Mouse (Mus musculus): ENCODE data around the gene Dync1li2. TPM values are rescaled to one million over a fixed set of nuclear protein-coding genes. Genes with fewer than 3 reads are reported as not detected.

Gene Dync1li2
- polyA plus RNA-seq, 1 experiment from 2014 or later: 64.7 TPM

DNA sequence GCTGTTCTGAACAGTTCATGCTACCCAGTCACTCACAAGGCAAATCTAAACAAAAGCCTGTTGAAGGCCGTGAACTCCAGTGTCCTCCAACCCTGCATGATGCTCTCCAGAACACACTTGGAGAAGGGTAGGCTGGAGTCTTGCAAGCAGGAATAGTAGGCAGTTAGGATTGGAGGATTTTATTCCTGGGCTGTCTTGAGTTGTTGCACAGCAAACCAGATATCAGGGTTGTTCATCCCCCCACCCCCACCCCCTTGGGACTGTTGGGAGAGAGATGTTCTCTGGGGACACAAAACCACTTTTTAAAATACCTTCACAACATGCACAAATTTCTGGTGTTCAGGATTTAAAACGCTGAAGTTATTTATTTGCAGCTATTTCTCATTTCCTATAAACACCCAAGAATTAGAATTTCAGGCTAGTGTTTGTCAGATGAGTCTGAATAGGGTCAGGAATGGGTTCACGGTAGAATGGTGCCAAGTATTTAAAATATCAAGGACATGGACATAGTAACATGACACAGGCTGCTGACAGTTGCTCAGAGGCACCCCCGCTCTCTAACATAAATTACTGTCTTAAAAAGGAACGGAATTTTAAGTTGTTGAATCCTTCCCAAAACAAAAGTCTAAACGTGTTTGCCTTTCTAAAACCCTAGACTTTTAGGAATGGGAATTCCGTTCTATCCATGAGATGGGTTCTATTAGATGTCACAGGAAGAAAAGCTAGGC, 29.9 kb downstream of the Dync1li2 start:
- no peak overlapping the region for H3K4me3 ChIP-seq
- no peak overlapping the region for H3K9ac ChIP-seq
- ATAC-seq (ENCODE audit: low FRiP score, low read depth): no peak
- H3K27me3 ChIP-seq: no peaks in the 10 kb centered on the region
- WGBS: 70% methylated on average over 7 of the region's 7 CpGs
- H3K9me3 ChIP-seq: no peaks in the 10 kb centered on the region
- no peak overlapping the region for H3K4me2 ChIP-seq (replicated peaks)
- H3K36me3 ChIP-seq: peaks cover 11% of the 10 kb centered on the region
- no peak overlapping the region for H3K27ac ChIP-seq
- no peaks in the 10 kb centered on the region for H3K4me1 ChIP-seq

GRCm38 (mm10) chr8:104411972-104412371, 30.9 kb downstream of the Dync1li2 start:
- no peaks in the 10 kb centered on the region for H3K9me3 ChIP-seq
- H3K4me3 ChIP-seq: no peak overlapping the region
- no peaks in the 10 kb centered on the region for H3K4me1 ChIP-seq
- no peak for ATAC-seq (ENCODE audit: low FRiP score, low read depth)
- no peaks in the 10 kb centered on the region for H3K27me3 ChIP-seq
- H3K36me3 ChIP-seq: peaks cover under 1% of the 10 kb centered on the region
- no peak overlapping the region for H3K4me2 ChIP-seq (replicated peaks)
- no peak overlapping the region for H3K9ac ChIP-seq
- 79% methylated on average over 3 of the region's 3 CpGs for WGBS
- no peak overlapping the region for H3K27ac ChIP-seq

GRCm38 (mm10) chr8:104411468-104411867, 31.4 kb downstream of the Dync1li2 start:
- Histone ChIP-seq H3K36me3 (no peaks in the 10 kb centered on the region; the same call in 1 of the 2 replicates), H3K9me3 (no peaks in the 10 kb centered on the region), H3K4me3 (no peak overlapping the region), H3K4me1 (no peaks in the 10 kb centered on the region), H3K9ac (no peak overlapping the region), H3K27ac (no peak overlapping the region), H3K27me3 (no peaks in the 10 kb centered on the region), H3K4me2 (replicated peaks) (no peak overlapping the region)
- 88% methylated on average over 3 of the region's 3 CpGs for WGBS
- no peak for ATAC-seq (ENCODE audit: low FRiP score, low read depth)

GRCm38 (mm10) chr8:104410628-104411273, 32.1 kb downstream of the Dync1li2 start:
- H3K4me2 ChIP-seq (replicated peaks): no peak overlapping the region
- no peaks in the 10 kb centered on the region; the same call in 1 of the 2 replicates for H3K36me3 ChIP-seq
- no peak overlapping the region for H3K9ac ChIP-seq
- H3K9me3 ChIP-seq: no peaks in the 10 kb centered on the region
- WGBS: 60% methylated on average over 7 of the region's 7 CpGs
- no peak for ATAC-seq (ENCODE audit: low FRiP score, low read depth)
- no peak overlapping the region for H3K4me3 ChIP-seq
- peaks cover 2% of the 10 kb centered on the region; the same call in 1 of the 2 replicates for H3K4me1 ChIP-seq
- no peaks in the 10 kb centered on the region for H3K27me3 ChIP-seq
- H3K27ac ChIP-seq: no peak overlapping the region

- no peak overlapping the region for H3K4me2 ChIP-seq (replicated peaks)
- 84% methylated on average over 7 of the region's 7 CpGs for WGBS
- ATAC-seq (ENCODE audit: low FRiP score, low read depth): no peak
- H3K27me3 ChIP-seq: no peaks in the 10 kb centered on the region
- no peak overlapping the region for H3K9ac ChIP-seq
- H3K27ac ChIP-seq: no peak overlapping the region
- H3K4me3 ChIP-seq: no peak overlapping the region
- no peaks in the 10 kb centered on the region; the same call in 1 of the 2 replicates for H3K9me3 ChIP-seq
- peaks cover 9% of the 10 kb centered on the region; the same call in 1 of the 2 replicates for H3K4me1 ChIP-seq
- no peaks in the 10 kb centered on the region for H3K36me3 ChIP-seq
These were observed 34.3 kb downstream of the Dync1li2 start for GRCm38 (mm10) chr8:104408328-104409110.

- Histone ChIP-seq H3K4me1 (peaks cover 9% of the 10 kb centered on the region; the same call in 1 of the 2 replicates), H3K36me3 (no peaks in the 10 kb centered on the region), H3K4me3 (no peak overlapping the region), H3K9ac (no peak overlapping the region), H3K27ac (no peak overlapping the region), H3K27me3 (no peaks in the 10 kb centered on the region), H3K4me2 (replicated peaks) (no peak overlapping the region), H3K9me3 (no peaks in the 10 kb centered on the region; the same call in 1 of the 2 replicates)
- no peak for ATAC-seq (ENCODE audit: low FRiP score, low read depth)
- WGBS: 71% methylated on average over 6 of the region's 6 CpGs
These were observed 36.3 kb downstream of the Dync1li2 start for GRCm38 (mm10) chr8:104406340-104407128.

DNA sequence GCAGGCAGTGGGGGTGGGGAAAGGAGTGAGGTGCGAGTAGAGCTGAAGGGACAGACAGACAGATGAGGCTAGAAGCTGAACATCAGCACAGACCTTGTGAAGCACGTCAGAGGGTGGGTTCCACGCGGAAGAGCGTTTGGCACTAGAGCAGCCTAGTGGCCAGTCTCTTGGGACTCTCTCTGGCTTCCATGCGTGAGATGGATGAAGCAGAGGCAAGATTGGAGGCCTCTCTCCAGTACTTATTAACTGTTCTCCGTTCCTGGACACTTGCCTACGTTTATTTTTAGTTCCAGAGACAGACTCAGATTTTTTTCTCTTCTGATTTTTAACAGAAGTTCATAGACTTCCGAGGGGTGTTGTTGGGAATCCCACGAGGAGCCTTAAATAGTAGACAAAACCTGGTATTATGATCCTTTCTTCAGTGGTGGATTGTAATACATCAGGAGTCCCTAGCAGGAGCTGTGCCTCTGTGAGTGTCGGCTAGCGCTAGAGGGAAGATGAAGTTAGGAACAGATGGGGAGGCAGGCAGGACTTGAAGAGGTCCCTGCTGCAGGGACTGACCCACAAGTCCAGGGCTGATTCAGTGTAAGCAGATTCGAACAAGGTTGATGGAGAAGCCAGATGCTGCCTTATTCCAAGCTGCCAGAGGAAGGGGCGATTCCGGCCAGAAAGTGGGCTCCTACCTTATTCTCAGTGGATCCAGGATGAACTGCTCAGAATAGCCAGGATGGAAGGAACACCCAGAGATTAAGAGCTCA, 37.2 kb downstream of the Dync1li2 start:
- WGBS: 61% methylated on average over 15 of the region's 15 CpGs
- Histone ChIP-seq H3K9ac (no peak overlapping the region), H3K9me3 (no peaks in the 10 kb centered on the region; the same call in 1 of the 2 replicates), H3K27ac (no peak overlapping the region), H3K36me3 (no peaks in the 10 kb centered on the region), H3K4me2 (replicated peaks) (no peak overlapping the region), H3K4me3 (no peak overlapping the region), H3K27me3 (no peaks in the 10 kb centered on the region), H3K4me1 (peaks cover 9% of the 10 kb centered on the region; the same call in 1 of the 2 replicates)
- ATAC-seq (ENCODE audit: low FRiP score, low read depth): peak; percentile 55; the same call in 1 of the 2 replicates

- H3K9me3 ChIP-seq: no peaks in the 10 kb centered on the region; the same call in 1 of the 2 replicates
- no peak overlapping the region for H3K4me2 ChIP-seq (replicated peaks)
- peaks cover 9% of the 10 kb centered on the region; the same call in 1 of the 2 replicates for H3K4me1 ChIP-seq
- H3K36me3 ChIP-seq: no peaks in the 10 kb centered on the region
- H3K27me3 ChIP-seq: no peaks in the 10 kb centered on the region
- WGBS: 76% methylated on average over 3 of the region's 3 CpGs
- H3K27ac ChIP-seq: no peak overlapping the region
- no peak for ATAC-seq (ENCODE audit: low FRiP score, low read depth)
- H3K4me3 ChIP-seq: no peak overlapping the region
- H3K9ac ChIP-seq: no peak overlapping the region
These were observed 39.3 kb downstream of the Dync1li2 start for GRCm38 (mm10) chr8:104403596-104403995.

DNA sequence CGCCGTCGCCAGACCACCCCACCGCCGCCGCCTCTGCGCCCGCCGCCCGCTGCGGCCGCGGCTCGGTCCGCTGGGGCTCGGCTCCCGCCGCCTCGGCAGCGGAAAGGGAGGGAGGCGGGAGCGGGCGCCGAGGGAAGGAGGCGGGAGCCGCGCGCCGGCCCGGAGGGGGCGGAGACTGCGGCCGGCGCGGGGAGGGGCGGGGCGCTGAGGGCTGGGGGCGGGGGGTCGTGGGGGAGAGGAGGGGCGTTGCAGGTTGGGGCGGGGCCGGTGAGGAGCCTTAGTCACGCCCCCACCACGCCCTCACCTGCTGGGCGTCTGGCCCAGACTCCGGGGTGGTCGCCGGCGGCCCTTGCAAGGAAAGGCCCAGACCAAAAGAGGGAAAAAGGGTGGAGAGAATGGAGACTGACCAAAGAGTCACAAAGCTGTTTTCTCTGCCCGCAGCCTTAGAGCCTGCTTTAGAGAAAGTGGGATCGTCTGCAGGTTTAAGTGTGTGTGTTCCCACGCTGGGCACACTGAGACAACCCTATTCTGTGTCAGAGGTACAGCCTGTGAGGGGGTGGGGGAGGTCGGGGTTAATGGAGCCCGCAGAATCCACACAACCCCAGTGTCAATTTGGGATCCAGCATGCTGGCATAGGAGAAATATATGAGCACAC, 47.0 kb downstream of the Dync1li2 start, which contains the start of gene Cmtm4:
Cmtm4 (minus strand) TSS at position 105 of the 655 bp plus-strand sequence.
- peak within 1 kb of the TSS; percentile 92 for H3K9ac ChIP-seq
- ATAC-seq (ENCODE audit: low FRiP score, low read depth): peak; percentile 79
- H3K27me3 ChIP-seq: no peaks in the 10 kb centered on the region
- H3K4me3 ChIP-seq: peak within 1 kb of the TSS; percentile 90
- 4% methylated on average over 14 of the region's 54 CpGs for WGBS
- no peaks in the 10 kb centered on the region for H3K36me3 ChIP-seq
- H3K9me3 ChIP-seq: peaks cover 7% of the 10 kb centered on the region; the same call in 1 of the 2 replicates
- H3K4me1 ChIP-seq: peaks cover 19% of the 10 kb centered on the region
- H3K27ac ChIP-seq: peak within 1 kb of the TSS; percentile 74
- peak within 1 kb of the TSS; percentile 93 for H3K4me2 ChIP-seq (replicated peaks)

- peaks cover 19% of the 10 kb centered on the region for H3K4me1 ChIP-seq
- H3K36me3 ChIP-seq: no peaks in the 10 kb centered on the region
- no peaks in the 10 kb centered on the region for H3K27me3 ChIP-seq
- H3K27ac ChIP-seq: peak overlapping the region; percentile 74
- peak overlapping the region; percentile 93 for H3K4me2 ChIP-seq (replicated peaks)
- ATAC-seq (ENCODE audit: low FRiP score, low read depth): peak; percentile 72
- peak overlapping the region; percentile 90 for H3K4me3 ChIP-seq
- H3K9me3 ChIP-seq: peaks cover 7% of the 10 kb centered on the region; the same call in 1 of the 2 replicates
- H3K9ac ChIP-seq: peak overlapping the region; percentile 92
- under 1% methylated on average over 79 of the region's 82 CpGs for WGBS
These were observed 47.8 kb downstream of the Dync1li2 start for GRCm38 (mm10) chr8:104394801-104395702.

Measured in limb, embryonic 13.5 days (tissue).